Mouse (Mus musculus) left cerebral cortex, postnatal 25 days (tissue): ENCODE measurements around the gene Lrba. TPM values are rescaled to one million over a fixed set of nuclear protein-coding genes. Genes with fewer than 3 reads are reported as not detected.

Source experiments
- DNase-seq, 2 experiments: peaks; one replicate each; pipeline ENCODE4 v3.0.0; 2022; ENCODE audit warnings: low spot score in 2 of 2, mixed read lengths in 1 of 2
- intact Hi-C: fragments of 180-260 bp; cut with DNase I; formaldehyde crosslinking; loops from one replicate; pipeline ENCODE4 v1.15.1; 2025
- total RNA-seq, 2 experiments: library from RNA; stranded (reverse); gene quantifications; 2 replicates each; pipeline ENCODE4 v1.2.3; 2021

Lrba gene
- total RNA-seq: 10 to 100 TPM; 24.7 to 30.6 TPM

DNA sequence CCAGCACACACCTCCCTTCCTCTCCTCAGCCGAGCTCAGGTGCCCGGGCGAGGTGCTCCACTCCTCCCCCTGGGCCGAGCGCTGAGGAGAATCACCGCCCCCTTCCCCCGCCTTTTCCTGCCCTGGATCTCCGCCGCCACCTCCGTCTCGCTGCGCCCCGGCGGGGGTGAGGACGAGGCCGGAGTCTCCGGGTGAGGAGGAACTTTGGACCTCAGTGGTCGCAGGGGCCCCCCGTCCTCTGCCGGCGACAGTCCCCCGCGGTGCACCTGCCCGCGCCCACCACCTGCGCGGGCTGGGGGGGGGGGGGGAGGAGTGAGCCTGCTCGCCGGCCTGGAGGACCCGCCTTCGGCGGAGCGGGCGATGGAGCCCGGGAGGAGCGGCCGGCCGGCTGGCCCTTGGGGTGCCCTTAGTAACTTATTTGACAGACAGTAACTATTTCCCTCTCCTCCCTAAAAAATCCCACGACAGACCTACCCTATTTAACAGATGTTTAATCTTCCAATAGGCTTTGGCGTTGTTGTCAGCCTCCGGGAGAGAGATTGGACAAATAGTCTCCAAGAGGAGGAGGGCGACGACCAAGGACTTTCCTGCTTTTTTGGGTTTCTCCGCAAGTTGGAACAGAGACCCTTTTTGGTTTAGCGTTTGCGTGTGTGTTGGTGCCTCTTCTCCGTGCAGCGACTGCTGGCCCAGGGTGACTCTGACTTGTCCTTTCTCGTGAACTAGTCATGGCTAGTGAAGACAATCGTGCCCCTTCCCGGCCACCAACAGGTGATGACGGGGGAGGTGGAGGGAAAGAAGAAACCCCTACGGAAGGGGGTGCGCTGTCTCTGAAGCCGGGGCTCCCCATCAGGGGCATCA lies at the start of gene Lrba:
Gene Lrba, plus strand, starts transcription at position 117 of the 858 bp plus-strand sequence.
- intact Hi-C loops: loop anchor here (10.0 kb wide), 1 partner anchor 1390 kb away; the partner anchor contains the start of gene Arhgef11
- peak; percentile 63 to 65 for DNase-seq

DNA sequence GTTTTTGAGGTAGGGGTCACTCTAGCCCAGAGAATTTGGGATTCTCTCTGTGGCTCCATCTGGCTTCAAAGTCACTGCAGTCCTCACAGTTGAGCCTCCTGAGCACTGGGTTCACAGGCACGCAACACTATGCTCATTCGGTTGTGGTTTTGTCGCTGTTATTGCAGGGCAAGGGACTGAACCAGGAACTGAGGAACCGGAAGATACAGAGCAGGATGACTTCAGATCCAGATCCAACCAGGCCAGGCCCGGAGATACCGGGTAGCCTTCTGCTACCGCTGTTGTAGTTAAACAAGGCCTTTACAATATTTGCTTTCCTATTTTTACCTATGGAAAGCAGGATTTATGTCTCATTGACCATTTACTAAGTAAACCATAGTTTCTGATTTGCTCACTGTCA lies 44.8 kb upstream of the Lrba start:
- DNase-seq: no peak
- intact Hi-C loops: no loop called here

DNA sequence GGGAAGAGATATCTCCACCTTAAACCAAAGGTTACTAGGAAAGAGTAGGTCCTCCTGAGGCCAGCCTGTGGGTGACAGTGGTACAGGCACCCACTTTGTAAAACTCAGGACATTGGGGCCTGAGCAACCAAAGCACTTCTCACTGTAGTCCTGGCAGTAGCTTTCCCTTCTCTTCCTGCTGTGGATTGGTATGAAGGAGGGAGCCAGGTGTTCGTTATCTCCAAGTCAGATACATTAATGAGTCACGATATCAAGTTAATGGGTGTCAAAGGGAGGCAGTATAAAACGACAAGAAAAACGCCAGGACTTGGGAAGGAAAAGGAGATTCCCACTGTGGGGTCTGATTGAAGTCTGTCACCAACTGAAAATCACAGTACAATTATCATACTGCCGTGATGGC lies 43.4 kb upstream of the Lrba start:
- intact Hi-C loops: no loop called here
- DNase-seq: no peak

DNA sequence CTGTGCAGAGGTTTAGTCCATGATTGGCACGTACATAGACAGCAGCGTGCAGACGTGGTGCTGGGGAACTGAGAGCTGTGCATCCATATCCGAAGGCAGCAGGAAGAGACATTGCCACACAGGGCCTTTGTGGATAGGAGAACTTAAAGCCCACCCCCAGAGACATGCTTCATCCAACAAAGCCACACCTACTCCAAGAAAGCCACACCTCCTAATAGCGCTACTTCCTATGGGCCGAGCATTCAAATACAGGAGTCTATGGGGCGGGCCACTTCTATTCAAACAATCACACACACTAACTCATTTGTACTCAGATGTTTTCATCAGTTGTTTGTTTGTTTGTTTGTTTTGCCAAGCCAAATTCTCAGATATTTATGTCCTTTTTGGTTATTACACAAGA lies 39.9 kb upstream of the Lrba start:
- no peak for DNase-seq
- intact Hi-C loops: no loop called here

DNA sequence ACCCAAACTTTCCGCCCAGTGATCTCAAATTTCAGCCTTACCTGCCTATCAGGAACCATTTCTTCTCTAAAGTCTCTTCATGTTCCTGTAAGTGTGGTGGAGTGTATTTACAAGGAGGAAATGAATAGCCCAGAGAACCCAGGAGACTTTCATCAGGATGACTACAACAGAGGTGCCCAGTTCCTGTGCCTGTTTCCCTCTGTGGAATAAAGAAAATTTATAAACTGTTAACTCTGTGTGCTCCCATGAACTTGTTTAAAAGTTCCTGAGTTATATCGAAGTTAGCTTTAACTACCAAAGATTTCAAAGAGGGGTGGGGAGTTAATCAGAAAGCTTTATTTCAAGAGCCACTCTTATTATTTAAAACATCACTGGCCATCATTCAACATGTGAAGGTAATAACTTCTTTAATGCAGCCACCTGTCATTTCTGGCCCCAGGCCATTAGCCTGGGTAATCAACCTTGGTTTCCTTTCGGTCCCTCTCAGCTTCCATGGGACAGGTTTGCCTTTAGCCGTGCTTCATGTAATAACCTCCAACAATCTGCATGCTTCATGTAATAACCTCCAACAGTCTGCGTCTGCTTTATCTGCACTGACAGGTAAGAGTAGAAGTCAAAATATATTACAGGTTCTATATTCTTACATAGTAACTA lies 36.6 kb upstream of the Lrba start:
- no peak for DNase-seq
- intact Hi-C loops: no loop called here

DNA sequence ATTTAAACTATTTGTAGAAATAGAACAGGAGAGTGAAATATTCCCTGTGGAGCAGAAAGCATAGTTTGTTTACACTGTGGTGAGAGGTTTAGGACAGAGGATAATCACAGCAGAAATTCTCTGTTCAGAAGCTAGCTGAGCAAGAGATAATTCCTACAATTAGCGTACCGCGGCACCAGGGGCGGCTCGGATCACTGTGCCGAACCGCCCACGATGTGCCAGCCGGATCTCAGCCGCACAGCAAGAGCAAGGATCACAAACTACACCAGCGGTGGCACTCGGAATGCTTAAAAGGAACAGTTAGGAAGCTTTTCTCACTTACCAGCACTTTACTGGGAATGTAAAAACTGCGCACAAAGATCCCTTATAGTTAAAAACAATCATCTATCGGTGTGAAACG lies 28.5 kb upstream of the Lrba start:
- DNase-seq: peak; percentile 10 to 12
- intact Hi-C loops: no loop called here

DNA sequence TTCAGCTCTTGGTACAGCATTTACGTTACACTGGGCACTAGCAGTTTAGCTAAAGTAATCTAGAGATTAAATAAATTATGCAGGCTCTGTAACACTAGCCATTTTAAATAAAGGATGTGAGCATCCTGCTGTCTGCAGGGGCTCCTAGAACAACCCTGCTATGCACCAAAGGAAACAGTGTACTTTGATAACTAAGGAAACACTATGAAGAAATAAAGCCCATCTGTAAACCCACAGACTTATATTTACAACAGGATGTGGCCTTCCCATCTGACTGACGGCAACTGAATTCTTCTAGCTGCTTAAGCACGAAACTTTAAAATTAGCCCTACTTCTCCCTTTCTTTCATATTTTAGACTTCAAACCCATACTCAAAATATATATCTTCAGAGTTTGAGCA lies 28.0 kb upstream of the Lrba start:
- no peak for DNase-seq
- intact Hi-C loops: no loop called here

DNA sequence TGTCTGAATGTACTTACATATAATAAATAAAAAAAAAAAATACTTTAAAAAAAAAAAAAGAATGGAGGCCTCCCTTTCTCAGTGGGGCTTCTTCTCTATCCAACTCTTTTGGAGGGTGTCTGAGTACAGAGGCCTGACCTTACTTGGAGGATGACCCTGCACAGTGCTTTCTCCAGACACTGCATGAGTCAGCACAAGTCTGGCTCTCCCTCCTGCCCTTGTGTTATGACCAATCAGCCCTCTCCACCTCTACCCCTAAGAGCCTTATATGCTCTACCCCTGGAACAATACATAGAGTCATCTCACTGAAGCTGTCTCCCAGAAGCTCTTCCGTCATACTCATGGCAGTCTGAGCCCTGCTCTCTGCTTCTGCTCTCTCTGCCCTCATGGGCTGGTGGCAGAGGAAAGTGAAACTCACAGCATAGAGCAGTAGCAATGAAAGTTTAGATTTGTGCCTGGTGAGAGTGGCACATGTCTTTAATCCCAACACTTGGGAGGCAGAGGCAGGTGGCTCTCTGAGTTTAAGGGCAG lies 22.8 kb upstream of the Lrba start:
- DNase-seq: no peak
- intact Hi-C loops: no loop called here

DNA sequence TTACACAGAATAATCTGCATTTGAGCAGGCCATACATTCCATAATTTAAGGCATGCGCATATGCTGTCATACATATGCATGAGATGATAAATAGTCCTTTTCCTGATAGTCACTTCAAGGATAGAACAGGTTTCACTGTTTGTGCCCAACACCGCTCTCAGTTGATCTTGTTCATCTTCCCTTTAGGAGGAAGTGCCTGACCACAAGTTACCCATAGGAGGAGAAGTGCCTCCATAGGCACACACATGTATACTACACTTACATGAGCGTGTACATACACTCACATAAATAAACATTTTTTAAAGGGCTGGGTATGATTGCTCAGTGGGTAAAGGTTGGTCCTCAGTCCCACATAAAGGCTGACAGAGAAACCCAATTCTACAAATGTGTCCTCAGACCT lies 22.0 kb upstream of the Lrba start:
- DNase-seq: no peak
- intact Hi-C loops: no loop called here

DNA sequence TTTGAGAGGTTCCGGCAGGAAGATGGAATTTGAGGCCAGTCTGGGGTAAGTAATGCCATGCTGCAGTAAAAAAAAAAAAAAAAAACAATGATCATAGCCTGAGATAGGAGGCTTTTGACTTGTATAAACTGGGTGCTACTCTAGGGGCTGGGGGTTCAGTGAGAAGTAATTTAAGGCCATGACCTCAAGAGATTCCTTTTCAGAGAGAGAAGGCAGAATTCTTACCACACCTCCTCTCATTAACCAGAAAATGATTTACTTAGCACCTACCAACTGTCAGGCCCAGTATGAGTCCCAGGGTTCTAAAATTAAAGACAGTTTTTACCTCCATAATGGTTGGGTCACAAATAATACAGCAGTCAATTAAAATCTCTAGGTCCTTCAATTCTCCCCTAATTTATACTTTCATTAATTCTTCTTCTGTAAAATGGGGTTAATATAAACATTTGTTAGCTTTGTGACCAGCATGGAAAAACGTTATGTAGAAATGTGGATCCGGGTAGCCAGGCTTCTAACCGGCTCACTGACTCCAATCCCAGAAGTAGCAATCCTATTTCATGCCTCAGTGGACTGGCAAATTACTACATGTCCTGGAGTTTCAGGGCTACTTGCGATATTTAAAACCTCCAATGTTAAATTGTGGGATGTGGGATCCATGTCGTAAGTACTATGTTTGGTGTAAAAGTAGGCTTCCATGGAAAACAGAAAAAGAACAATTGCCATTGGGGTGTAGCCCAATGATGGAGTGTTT lies 19.7 kb upstream of the Lrba start:
- no peak for DNase-seq
- intact Hi-C loops: no loop called here

DNA sequence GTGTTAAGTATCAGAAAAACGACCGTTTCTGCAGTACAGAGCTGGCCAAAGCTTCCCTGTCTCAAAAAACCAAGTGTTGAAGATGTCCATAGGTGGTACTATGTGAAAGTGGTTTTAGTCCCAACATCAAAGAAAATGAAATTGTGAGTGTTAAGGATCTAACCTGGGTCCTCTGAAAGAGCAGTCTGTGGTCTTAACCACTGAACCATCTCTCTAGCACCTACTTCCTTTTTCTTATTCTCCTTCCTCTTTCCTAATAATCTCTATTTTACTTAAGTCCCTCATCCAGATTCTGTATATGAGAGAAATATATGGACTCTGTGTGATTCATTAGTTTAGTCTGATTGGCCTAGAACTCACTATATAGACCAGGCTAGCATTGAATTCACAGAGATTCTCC lies 17.9 kb upstream of the Lrba start:
- DNase-seq: no peak
- intact Hi-C loops: no loop called here

DNA sequence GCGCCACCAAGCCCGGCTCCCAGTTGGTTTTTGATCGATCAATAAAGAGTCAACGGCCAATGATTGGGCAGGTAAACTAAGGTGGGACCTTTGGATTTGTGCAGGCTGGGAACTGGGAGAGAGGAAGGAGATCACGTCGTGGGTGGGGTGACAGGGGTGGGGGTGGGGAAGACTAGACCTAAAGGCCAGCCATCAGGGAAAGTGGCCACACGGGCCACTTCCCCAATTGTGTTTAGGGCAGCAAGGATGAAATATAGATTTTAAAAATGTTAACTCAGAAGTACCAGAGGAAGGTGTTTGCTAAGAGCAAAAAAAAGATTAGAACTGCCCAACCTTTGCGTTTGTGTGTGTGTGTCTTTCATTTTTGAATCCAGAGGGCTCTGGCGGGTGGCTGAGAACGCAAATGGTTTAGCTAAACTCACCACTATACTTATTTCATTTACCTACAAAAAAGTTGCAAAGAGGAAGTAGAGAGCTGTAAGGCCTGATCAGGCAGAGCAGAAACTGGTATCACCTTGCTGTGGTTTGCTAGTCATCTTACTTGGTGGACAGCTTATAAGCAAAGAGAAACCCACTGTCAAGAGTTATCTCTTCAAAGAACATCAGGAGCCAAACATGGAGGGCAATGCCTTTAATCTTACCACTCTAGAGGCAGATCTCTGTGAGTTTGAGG lies 14.1 kb upstream of the Lrba start:
- intact Hi-C loops: no loop called here
- DNase-seq: no peak

DNA sequence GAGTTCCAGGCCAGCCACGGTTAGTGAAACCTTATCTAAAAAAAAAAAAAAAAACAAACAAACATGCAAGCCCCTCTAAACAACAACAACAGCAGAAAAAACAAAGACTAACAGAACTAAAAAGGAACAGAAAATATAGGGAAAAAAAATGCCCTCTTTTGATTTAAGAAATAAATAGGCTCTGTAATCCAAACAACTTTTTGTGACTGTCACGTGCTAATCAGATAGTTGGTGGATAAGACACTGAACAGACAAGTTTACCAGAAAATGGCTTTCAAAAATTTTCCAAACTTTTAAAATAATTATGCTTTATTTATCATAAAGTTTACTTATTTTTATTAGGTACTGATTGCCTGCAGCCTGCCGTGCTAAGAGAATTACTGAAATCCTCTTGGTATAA lies 13.5 kb upstream of the Lrba start:
- intact Hi-C loops: no loop called here
- no peak for DNase-seq

DNA sequence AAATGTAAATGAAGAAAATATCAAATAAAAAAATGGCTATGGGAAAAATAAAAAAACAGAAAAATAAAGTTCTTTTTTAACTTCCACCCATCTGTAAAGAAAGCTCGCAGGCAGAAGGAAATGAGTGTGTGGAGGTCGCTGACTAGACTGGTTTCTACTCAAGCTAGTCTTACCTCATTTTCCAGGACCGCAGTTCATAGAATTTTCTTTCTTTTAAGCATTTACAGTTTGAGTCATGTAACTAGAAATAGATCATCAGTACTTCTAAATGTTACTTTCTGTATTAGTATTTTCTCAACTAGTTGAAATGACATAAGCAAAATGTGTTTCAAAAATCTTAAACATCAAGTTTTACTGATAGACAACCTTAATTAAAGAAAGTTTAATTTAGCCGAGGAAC lies 10.2 kb upstream of the Lrba start:
- no peak for DNase-seq
- intact Hi-C loops: no loop called here

DNA sequence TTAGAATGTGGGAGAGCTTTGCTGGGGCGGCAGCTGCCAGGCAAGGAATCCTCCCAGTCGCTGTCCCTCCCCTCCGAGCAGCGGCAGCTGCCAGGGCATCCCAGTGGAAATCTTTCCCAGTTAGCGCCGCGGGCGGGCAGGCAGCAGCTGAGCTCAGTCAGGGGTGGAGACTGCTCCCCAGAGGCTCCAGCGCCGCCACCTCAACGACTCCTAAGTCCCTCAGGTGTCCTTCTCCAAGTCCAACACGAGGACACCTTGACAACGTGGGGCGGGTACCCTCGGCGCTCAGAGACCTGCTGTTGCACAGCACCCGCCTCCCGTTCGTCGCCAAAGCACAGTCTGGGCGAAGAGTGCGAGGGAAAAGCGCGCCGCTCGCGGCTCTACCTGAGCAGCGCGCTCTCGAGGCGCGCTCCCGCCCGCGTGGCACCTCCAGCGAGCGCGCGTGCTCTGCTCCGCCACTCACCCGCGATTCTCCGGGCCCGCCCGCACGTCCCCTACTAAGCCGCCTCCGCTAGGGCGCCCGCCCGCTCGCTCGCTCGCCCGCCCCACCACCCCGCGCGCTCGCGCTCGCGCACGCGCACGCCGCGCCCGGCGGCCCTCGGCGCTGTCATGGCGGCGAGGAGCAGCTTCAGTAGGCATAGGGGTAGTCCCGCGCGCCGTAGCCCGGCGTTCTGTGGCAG lies 706 bp upstream of the Lrba start:
- intact Hi-C loops: loop anchor here (1.0 to 10.0 kb wide), 2 partner anchors 81 to 1391 kb away; partner anchors contain the start of genes Arhgef11 and Rps3a1
- DNase-seq: peak; percentile 84 to 89

DNA sequence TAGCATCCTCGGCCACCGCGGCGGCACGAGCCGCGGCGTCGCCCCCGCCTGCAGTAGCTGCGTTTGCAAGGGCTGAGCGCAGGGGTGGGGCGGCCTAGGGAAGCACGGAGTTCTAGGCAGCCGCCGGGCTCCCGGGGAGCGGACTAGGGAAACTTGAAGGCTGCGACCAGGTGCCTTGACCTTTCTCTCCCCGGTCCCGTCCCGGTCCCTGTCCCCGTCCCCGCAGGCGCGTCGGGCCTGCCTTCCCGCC lies 241 bp upstream of the Lrba start:
- intact Hi-C loops: loop anchor here (10.0 kb wide), 1 partner anchor 1391 kb away; the partner anchor contains the start of gene Arhgef11
- no peak for DNase-seq

DNA sequence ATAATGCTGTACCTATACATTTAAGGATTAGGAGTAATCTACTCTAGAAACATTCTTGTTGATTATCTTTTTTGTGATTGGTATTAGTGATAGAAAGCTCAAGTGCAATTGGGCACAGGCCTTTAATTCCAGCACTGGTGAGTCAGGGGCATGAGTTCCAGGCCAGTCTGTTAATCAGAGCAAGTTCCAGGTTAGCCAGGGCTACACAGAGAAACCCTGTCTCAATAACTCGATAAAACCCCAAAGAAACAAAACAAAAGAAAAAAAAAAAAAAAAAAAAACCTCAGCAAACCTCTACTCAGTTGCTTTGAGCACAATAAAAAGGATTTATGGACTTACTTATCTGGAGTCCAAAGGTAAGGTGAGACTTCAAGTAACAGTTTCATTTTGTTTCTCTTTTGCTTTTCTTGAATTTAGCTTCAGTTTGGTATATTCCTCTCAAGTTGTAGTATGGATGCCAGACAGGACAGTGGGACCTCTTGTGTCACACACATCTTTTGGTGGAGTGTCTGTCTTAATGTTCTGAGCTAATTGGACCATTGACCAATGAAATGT lies 7.1 kb downstream of the Lrba start:
- no peak for DNase-seq

DNA sequence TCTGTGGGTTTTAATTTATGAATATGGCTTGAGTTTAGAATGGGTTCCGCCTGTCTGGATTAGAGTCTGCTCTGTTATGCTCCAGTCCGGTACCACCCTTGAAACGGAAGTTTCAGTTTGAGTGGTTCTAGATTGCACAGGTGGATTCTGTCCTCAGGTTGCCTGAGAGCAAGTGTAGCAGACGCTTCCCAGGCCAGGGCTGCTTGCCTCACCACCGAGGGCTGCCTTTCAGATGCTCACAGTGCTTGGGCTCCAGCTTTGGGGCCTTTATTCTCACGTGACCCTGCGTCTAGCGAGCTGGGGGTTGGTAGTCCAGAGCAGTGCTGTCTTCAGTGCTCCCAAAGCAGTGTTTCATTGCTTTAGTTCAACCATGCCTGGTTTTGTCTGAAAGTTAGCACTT lies 22.7 kb downstream of the Lrba start:
- no peak for DNase-seq
- intact Hi-C loops: no loop called here

More for the DNA sequence above, 7.1 kb downstream of the Lrba start:
- intact Hi-C loops: no loop called here

DNA sequence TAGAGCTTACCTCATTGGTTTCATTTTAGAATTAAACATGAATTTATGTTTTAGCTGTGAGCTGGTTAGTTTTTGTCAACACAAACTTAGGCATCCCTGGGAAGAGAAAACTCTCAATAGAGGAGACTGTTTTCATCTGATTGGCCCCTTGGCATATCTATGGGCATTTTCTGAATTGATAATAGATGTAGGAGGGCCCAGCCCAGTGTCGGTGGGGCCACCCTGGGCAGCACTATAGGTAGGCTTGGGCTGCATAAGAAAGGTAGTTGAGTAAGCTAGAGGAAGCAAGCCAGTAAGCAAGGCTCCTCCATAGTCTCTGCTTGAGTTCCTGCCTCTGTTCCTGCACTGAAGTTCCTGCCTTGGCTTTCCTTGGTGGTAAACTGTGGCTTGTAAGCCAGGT lies 26.7 kb downstream of the Lrba start:
- intact Hi-C loops: no loop called here
- DNase-seq: no peak
